Mouse (Mus musculus): ENCODE results near the gene Stk11. TPM values are rescaled to one million over a fixed set of nuclear protein-coding genes. Genes with fewer than 3 reads are reported as not detected.

The Stk11 gene
- 10 to 100 TPM; 27.4 to 49.1 TPM for polyA plus RNA-seq (2017; shearing (Covaris generic))

GRCm38 (mm10) chr10:80115290-80115943 is at the start of gene Stk11:
Gene Stk11 (plus strand): TSS chr10:80115803.

DNA sequence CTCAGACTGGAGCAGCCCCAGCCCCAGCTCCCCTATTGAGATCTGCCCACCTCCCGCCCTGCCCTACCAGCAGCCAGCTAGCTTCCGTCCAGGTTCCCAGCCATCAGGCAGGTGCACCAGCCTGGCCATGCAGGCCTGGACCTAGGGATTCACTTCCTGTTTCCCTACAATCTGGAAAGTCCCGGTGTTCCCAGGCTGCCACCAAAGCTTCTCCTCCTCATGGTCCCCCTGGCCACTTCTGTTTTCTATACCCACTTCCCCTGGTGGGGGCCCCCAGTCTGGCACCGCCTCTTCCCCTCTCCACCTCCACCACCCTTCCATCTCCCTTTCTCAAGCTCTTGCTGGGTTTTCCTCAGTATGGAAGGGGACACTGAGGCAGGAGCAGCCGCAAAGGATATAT is 10.1 kb upstream of the Stk11 start, which contains the start of gene Sbno2:
Gene Sbno2 (minus strand): TSS at position 112 of the 400 bp plus-strand sequence.

GRCm38 (mm10) chr10:80138553-80139438 is 23.2 kb downstream of the Stk11 start, which contains the start of gene Atp5d:
Gene Atp5d (plus strand): TSS chr10:80138632.

GRCm38 (mm10) chr10:80140666-80141035 is 25.0 kb downstream of the Stk11 start, which contains the start of gene Cbarp:
Gene Cbarp (minus strand): TSS chr10:80140835.

GRCm38 (mm10) chr10:80147719-80148601 is 32.4 kb downstream of the Stk11 start, which contains the start of gene Midn:
Gene Midn (plus strand): TSS chr10:80148272.

DNA sequence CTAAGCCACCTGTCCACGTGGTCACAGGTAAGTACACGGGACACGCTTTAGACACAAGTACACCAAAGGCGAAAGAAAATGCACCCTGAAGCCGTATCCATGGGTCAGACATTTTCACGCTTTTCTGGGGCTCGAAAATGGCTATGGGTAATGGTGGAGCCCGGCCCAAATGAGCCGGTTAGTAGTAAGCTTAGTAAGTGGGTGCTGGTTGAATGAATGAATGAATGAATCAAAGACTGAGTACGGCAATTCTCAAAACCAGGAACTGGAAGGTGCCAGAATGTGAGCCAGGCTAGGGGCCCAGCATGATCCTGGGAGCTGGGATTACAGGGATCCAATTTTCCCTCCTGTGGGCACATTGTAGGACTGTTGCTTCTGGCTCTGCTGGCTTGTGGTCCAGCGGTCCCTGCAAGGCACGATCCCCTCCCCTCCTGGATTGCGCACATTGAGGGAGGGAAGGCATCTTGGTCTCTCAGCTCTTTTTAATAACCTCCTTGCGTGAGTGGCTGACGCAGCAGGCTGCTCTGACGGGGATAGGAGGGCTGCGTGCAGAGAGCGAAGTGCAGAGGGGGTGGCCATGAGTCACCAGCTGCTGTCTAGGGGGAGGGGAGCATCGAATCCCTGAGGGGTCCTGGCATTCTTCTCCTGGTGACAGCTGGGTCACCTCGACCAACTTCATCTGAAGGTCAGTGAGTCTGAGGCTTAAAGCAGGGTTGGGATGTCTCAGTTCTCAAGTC is 50.0 kb downstream of the Stk11 start, which contains the start of gene Cirbp:
Gene Cirbp (plus strand): TSS at position 594 of the 737 bp plus-strand sequence.

DNA sequence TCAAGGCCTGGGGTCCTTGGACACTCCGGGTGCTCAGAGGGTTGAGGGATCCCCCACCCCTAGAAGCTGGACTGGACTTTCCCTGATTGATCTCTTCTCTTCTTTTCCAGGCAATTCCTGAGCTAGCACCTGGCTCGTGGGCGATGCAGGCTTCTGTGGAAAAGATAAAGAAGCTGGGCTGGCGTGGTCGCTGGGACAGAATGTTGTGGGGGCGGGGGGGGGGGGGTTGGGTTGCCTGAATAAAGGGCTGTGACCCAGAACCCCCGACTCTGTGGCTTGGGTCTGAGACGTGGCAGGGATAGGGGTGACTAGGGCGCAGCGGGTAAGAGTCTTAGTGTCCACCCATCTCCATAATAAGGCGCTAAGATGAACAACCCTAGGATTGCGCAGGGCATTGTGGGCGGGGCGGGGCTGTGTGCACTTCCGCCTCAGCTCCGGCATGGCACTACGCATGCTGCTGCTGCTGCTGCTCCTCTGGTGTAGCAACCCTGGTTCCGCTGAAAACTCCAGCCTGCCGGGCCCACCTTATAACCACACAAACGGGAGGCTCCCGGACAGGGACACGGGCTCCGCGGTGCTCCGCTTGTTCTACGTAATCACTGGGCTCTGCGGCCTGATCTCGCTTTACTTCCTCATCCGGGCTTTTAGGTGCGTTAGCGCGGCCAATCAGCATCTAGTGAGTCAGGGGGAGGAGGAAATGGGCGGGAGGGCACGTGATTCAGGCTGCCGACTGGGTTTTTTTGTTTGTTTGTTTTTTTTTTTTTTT is 57.1 kb downstream of the Stk11 start, which contains the start of gene 1600002K03Rik:
Gene 1600002K03Rik (plus strand): TSS at position 418 of the 766 bp plus-strand sequence.

DNA sequence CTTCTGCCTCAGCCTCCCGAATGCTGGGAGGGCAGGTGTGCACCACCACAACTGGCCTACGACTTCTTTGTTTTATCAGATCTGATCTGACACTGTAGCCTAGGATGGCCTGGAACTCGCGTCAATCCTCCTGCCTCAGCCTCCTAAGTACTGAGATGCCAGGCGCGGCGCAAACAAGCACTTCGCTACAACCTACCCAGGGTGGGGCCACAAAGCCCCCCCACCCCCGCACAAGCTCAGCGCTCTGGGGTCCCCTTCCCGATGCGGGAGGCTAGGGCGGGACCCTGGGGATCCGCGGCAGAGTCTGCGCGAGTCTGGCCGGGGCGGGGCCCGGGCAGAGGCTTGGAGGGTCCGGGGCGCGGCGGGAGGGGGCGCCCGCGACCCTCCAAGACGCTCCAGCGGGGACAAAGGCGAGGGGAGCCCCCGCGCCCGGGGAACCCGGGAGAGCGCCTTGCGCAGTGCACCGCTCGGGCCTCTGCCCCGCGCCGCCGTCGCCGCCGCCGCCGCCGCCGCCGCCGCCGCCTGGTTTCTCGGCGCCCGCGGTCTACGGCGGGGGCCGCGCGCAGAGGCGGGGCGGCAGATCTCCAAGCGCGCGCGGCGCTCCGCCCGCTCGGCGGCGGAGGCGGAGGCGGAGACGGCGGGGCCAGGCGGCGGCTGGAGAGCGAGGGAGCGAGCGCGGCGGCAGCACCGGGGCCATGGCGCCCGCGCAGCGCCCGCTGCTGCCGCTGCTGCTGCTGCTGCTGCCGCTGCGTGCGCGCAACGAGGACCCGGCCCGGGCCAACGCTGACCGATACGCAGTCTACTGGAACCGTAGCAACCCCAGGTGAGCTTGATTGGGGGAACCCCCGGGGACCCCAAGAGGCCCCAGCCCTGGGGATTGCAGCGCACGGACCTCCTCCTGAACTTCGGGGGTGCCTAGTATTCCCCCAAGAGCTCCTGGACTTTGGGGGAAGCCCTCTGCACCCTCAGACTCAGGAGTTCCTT is 63.8 kb downstream of the Stk11 start, which contains the start of gene Efna2:
Gene Efna2 (plus strand): TSS at position 415 of the 984 bp plus-strand sequence.

Other genes starting within 250 kb of the Stk11 start
- under 1 TPM in 1 of 2 experiments, not detected in 1; 0.34 TPM for gene Prtn3, start 241.3 kb upstream of the Stk11 start, polyA plus RNA-seq (2017; shearing (Covaris generic))
- 1 to 10 TPM; 2.7 to 4.4 TPM for gene Plppr3, start 241.2 kb upstream of the Stk11 start, polyA plus RNA-seq (2017; shearing (Covaris generic))
- gene Elane, start 229.6 kb upstream of the Stk11 start, polyA plus RNA-seq (2017; shearing (Covaris generic)), result not detected
- gene Cfd, start 224.9 kb upstream of the Stk11 start, polyA plus RNA-seq (2017; shearing (Covaris generic)), result not detected
- gene Med16, start 206.9 kb upstream of the Stk11 start, polyA plus RNA-seq (2017; shearing (Covaris generic)), result 10 to 100 TPM; 30.5 to 30.7 TPM
- 10 to 100 TPM; 10.9 to 15.4 TPM for gene Gm26602, start 204.9 kb upstream of the Stk11 start, polyA plus RNA-seq (2017; shearing (Covaris generic))
- gene Kiss1r, start 198.8 kb upstream of the Stk11 start, polyA plus RNA-seq (2017; shearing (Covaris generic)), result under 1 TPM; 0.09 to 0.57 TPM
- 100 to 1,000 TPM; 160 to 181 TPM for gene R3hdm4, start 194.6 kb upstream of the Stk11 start, polyA plus RNA-seq (2017; shearing (Covaris generic))
- 1 to 10 TPM; 6.9 to 8.9 TPM for gene Arid3a, start 188.8 kb upstream of the Stk11 start, polyA plus RNA-seq (2017; shearing (Covaris generic))
- 10 to 100 TPM; 63.3 to 64.9 TPM for gene Wdr18, start 155.7 kb upstream of the Stk11 start, polyA plus RNA-seq (2017; shearing (Covaris generic))
- gene Grin3b, start 145.1 kb upstream of the Stk11 start, polyA plus RNA-seq (2017; shearing (Covaris generic)), result under 1 TPM; 0.10 to 0.83 TPM
- gene Tmem259, start 131.5 kb upstream of the Stk11 start, polyA plus RNA-seq (2017; shearing (Covaris generic)), result 10 to 100 TPM; 22.6 to 30.0 TPM
- gene Cnn2, start 127.2 kb upstream of the Stk11 start, polyA plus RNA-seq (2017; shearing (Covaris generic)), result 100 to 1,000 TPM; 843 to 967 TPM
- gene Abca7, start 119.3 kb upstream of the Stk11 start, polyA plus RNA-seq (2017; shearing (Covaris generic)), result 10 to 100 TPM; 49.6 to 55.9 TPM
- gene Arhgap45, start 99.2 kb upstream of the Stk11 start, polyA plus RNA-seq (2017; shearing (Covaris generic)), result 100 to 1,000 TPM; 728 to 884 TPM
- gene Polr2e, start 76.0 kb upstream of the Stk11 start, polyA plus RNA-seq (2017; shearing (Covaris generic)), result 100 to 1,000 TPM; 196 TPM
- 100 to 1,000 TPM; 386 to 437 TPM for gene Gpx4, start 68.6 kb upstream of the Stk11 start, polyA plus RNA-seq (2017; shearing (Covaris generic))
- gene Sbno2, start 10.2 kb upstream of the Stk11 start, polyA plus RNA-seq (2017; shearing (Covaris generic)), result 10 to 100 TPM; 60.6 to 60.7 TPM
- 100 to 1,000 TPM; 349 to 389 TPM for gene Atp5d, start 22.8 kb downstream of the Stk11 start, polyA plus RNA-seq (2017; shearing (Covaris generic))
- gene Cbarp, start 25.0 kb downstream of the Stk11 start, polyA plus RNA-seq (2017; shearing (Covaris generic)), result 1 to 10 TPM; 2.3 to 2.4 TPM
- 1 to 10 TPM; 5.0 to 9.6 TPM for gene Midn, start 32.5 kb downstream of the Stk11 start, polyA plus RNA-seq (2017; shearing (Covaris generic))
- gene Cirbp, start 50.2 kb downstream of the Stk11 start, polyA plus RNA-seq (2017; shearing (Covaris generic)), result 100 to 1,000 TPM; 177 to 200 TPM
- gene 1600002K03Rik, start 57.1 kb downstream of the Stk11 start, polyA plus RNA-seq (2017; shearing (Covaris generic)), result 10 to 100 TPM; 21.4 to 25.0 TPM
- under 1 TPM; 0.27 to 0.99 TPM for gene Efna2, start 63.7 kb downstream of the Stk11 start, polyA plus RNA-seq (2017; shearing (Covaris generic))
- gene Mum1, start 110.6 kb downstream of the Stk11 start, polyA plus RNA-seq (2017; shearing (Covaris generic)), result 100 to 1,000 TPM; 117 to 134 TPM
- gene Ndufs7, start 133.3 kb downstream of the Stk11 start, polyA plus RNA-seq (2017; shearing (Covaris generic)), result 100 to 1,000 TPM; 244 to 267 TPM
- under 1 TPM in 1 of 2 experiments, not detected in 1; 0.99 TPM for gene Gamt, start 145.2 kb downstream of the Stk11 start, polyA plus RNA-seq (2017; shearing (Covaris generic))
- 10 to 100 TPM; 78.7 to 80.6 TPM for gene Dazap1, start 145.7 kb downstream of the Stk11 start, polyA plus RNA-seq (2017; shearing (Covaris generic))
- 100 to 1,000 TPM; 686 to 721 TPM for gene Rps15, start 176.7 kb downstream of the Stk11 start, polyA plus RNA-seq (2017; shearing (Covaris generic))
- under 1 TPM; 0.14 to 0.56 TPM for gene Apc2, start 180.2 kb downstream of the Stk11 start, polyA plus RNA-seq (2017; shearing (Covaris generic))
- gene 2310011J03Rik, start 204.7 kb downstream of the Stk11 start, polyA plus RNA-seq (2017; shearing (Covaris generic)), result 10 to 100 TPM; 67.3 to 70.0 TPM
- gene Pcsk4, start 213.7 kb downstream of the Stk11 start, polyA plus RNA-seq (2017; shearing (Covaris generic)), result 10 to 100 TPM; 20.4 to 20.8 TPM
- 1 to 10 TPM in 1 of 2 experiments, under 1 TPM in 1; 0.18 to 1.7 TPM for gene Reep6, start 214.2 kb downstream of the Stk11 start, polyA plus RNA-seq (2017; shearing (Covaris generic))
- under 1 TPM; 0.46 to 0.95 TPM for gene Adamtsl5, start 232.6 kb downstream of the Stk11 start, polyA plus RNA-seq (2017; shearing (Covaris generic))
- not detected for gene Plk5, start 240.7 kb downstream of the Stk11 start, polyA plus RNA-seq (2017; shearing (Covaris generic))